Mouse (Mus musculus) frontal cortex, postnatal 25 days (tissue): ENCODE measurements around the gene Rnf213.

Source experiments
- DNase-seq, 2 experiments: peaks; one replicate each; pipeline ENCODE4 v3.0.0; 2022; ENCODE audit warnings: low spot score in 2 of 2

Gene Rnf213

GRCm38 (mm10) chr11:119514967-119515636, 122.2 kb downstream of the Rnf213 start:
- DNase-seq: peak in 1 of 2 experiments; percentile 52

- peak in 1 of 2 experiments; percentile 53 for DNase-seq
Observed at GRCm38 (mm10) chr11:119515823-119516676, 123.2 kb downstream of the Rnf213 start.

GRCm38 (mm10) chr11:119516677-119517361, 123.9 kb downstream of the Rnf213 start:
- no peak for DNase-seq

- no peak for DNase-seq
Observed at GRCm38 (mm10) chr11:119519387-119519786, 126.5 kb downstream of the Rnf213 start.

DNA sequence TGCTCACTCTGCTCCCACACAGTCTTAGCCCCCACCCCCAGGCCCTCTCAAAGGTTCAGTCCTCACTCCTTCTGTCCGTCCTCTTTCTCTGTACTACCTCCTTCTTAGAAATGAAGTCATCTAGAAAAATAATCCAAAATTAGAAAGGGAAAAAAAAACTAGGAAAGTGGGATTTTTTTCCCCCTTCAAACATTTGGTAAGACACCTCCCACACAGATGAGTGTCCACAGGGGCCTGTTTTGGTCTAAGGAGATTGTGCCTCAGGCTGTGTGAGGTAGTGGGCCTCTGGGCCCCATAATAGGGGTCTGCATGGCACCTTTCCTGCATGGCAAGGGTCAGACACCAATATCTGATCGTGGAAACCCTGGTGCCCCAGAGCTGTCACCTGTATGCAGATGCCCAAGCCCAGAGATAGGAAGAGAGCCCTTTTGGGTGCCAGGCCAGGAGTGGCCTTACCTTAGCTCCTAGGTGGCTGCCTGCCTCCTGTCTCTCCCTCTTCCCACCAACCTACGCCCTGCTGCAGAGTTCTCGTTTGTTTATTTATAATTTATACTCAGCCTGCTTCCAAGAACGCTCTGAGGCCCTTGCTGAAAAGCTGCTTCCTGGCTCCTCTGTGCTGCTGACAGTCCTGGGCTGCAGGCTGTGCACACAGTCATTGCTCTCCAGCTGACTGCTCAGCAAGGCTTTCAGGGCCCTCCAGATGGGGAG, 127.3 kb downstream of the Rnf213 start:
- DNase-seq: no peak

DNA sequence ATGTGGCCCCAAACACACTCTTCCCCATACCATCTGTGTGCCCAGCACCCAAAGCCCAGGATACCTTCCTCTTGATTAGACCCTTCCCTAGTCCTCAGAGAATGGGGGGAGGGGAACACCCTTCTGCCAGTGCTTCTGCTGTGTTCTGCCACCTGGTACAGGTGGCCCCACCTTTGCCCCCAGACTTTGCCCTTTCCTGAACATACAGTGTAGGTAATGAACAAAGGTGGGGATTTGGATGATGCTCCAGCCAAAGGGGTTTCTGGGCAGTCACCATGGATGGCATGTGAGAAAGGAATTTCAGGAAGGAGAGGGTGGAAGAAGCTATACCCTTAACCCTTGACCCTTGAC, 127.8 kb downstream of the Rnf213 start:
- no peak for DNase-seq

GRCm38 (mm10) chr11:119521920-119522710, 129.2 kb downstream of the Rnf213 start:
- no peak for DNase-seq

DNA sequence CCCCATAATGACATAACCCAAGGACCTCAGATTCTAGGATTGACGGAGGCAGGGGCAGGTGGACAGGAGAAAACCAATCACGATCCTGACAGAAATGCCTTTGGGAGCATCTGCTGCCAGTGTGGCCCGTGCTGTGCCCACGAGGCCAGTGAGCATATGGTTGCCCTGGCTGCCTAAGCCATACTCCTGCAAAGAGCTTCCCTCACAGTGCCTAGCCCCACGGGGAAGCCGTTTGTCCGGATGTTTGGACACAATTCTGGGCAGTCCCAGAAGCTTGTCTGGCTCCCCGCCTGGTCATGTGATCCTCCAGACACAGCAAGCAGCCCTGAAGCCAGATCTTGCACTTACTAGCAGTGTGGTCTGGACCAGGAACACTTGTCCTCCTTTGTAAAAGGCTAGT, 129.9 kb downstream of the Rnf213 start:
- DNase-seq: no peak

GRCm38 (mm10) chr11:119523392-119523791, 130.5 kb downstream of the Rnf213 start:
- DNase-seq: no peak

GRCm38 (mm10) chr11:119524545-119524949, 131.6 kb downstream of the Rnf213 start:
- DNase-seq: peak in 1 of 2 experiments; percentile 67

GRCm38 (mm10) chr11:119526068-119526966, 133.4 kb downstream of the Rnf213 start:
- DNase-seq: no peak

GRCm38 (mm10) chr11:119528930-119529329, 136.0 kb downstream of the Rnf213 start:
- DNase-seq: no peak

DNA sequence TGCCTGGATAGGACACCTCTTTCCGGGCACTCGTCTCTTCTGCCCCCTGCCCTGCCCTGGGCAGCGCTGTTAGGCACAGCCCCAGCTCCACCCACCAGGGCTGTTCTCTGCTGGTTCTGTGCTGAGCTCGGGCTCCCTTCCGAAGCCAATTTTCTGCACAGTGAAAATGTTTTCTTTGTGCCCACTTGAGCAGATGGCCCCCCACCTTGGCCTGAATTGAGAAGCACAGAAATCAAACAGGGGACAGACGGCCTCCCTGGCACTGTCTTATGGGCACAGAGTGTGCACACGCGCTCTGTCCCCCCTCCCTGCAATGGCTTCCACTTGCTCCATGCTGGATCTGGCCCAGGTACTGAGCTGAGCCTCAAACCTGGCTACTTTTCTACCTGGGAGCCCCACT, 139.6 kb downstream of the Rnf213 start:
- DNase-seq: no peak

DNA sequence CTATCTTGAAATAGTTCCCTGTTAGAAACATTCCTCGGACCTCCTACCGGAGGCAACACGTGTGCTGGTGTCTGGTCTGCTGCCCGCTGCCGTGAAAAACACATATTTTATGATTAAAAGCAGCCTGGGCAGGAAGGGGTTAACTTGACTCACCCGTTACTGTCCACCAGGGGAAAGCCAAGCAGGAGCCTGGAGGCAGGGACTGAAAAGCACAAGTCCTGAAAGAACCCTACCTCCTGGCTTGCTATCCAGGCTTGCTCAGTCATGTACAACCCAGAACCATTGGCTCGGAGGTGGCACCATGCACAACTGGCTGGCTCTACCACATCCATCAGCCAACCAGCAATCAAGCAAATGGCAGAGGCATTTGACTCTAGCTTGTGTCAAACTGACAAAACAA, 140.8 kb downstream of the Rnf213 start:
- DNase-seq: no peak
